In the genomic region with DNA sequence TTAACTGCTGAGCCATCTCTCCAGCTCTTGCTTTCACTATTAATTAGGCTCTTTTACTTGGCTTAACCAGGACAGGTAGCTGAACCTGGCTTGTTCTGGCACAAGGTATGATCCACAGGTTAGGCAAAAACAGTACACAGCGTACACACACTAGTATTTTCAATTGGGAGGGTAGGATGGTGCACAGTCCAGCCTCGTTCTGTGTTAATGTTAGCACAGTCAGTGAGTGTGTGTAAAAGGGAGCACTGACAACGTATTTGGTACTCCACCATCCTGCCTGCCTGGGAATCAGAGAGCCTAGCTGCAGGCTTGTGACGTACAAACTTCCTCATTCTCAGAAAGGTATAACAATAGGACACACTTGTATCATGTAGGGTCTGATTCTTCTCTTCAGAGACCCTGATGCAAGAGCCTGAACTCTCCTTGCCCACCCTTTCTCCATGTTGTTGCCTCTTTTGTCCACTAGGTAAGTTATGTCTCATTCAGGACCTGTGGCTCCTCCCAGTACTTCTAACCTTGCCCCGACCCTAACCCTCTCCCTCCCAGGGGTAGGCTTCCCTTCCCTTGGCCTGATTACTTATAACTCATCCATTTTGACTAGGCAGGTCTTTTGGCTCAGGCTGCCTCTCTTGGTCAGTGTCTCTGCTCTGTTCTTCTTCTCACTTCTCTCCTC, we compare ENCODE assay signal across 12 mouse cellular contexts. TPM values are rescaled to one million over a fixed set of nuclear protein-coding genes. Genes with fewer than 3 reads are reported as not detected.
DNase-seq lines count a peak whose midpoint lies in the region; ATAC-seq and TF ChIP-seq lines count a peak whose summit lies in the region.
"Had no signal": no experiment of that assay in that cellular context is flagged by ENCODE, and none has a peak within 500 bp of the region (broad histone marks: within the 10 kb centered on the region; RNA-seq: fewer than 3 reads in every experiment).

No protein-coding gene starts in this region.

- 0 out of 2 replicates have a peak, but pooled peaks cover 3% of the 10 kb centered on the region for H3K4me1 ChIP-seq in lung, postnatal 0 days (ENCODE audit: insufficient read depth, low read depth, low read length)
- no peaks in the 10 kb centered on the region for H3K4me1 ChIP-seq in liver, postnatal 0 days (ENCODE audit: insufficient read depth)
- H3K4me1 ChIP-seq: embryonic facial prominence, embryonic 12.5 days had no signal

- no peaks in the 10 kb centered on the region for H3K27me3 ChIP-seq in lung, postnatal 0 days (replicated peaks; ENCODE audit: insufficient read depth, low read length)
- no peaks in the 10 kb centered on the region for H3K27me3 ChIP-seq in liver, postnatal 0 days (ENCODE audit: insufficient read depth, low read length)
- H3K27me3 ChIP-seq in splenic B cell, adult 2 months (ENCODE audit: control insufficient read depth, insufficient read depth, low read length, poor library complexity, severe bottlenecking), result no peaks in the 10 kb centered on the region
- H3K27me3 ChIP-seq: embryonic facial prominence, embryonic 12.5 days had no signal

- H3K9ac ChIP-seq in lung, postnatal 0 days (replicated peaks; ENCODE audit: low read depth), result no peak overlapping the region
- H3K9ac ChIP-seq in liver, postnatal 0 days (replicated peaks), result no peak overlapping the region
- H3K9ac ChIP-seq: embryonic facial prominence, embryonic 12.5 days had no signal

- 0 out of 2 replicates have a peak, but pooled peaks have one; percentile 28 for ATAC-seq in lung, postnatal 0 days
- peak; percentile 43 for ATAC-seq in liver, postnatal 0 days
- ATAC-seq in cerebellum, adult (ENCODE audit: insufficient number of reproducible peaks, low FRiP score, low TSS enrichment), result no peak

- H3K4me2 ChIP-seq in lung, postnatal 0 days (replicated peaks; ENCODE audit: low read depth, low read length), result no peak overlapping the region
- H3K4me2 ChIP-seq in liver, postnatal 0 days (ENCODE audit: low read depth, low read length), result no peak overlapping the region
- H3K4me2 ChIP-seq: embryonic facial prominence, embryonic 12.5 days had no signal

- WGBS in lung, postnatal 0 days, result 58% methylated on average over 5 of the region's 5 CpGs
- 56% methylated on average over 5 of the region's 5 CpGs for WGBS in liver, postnatal 0 days (ENCODE audit: insufficient replicate concordance)

- H3K27ac ChIP-seq in lung, postnatal 0 days (ENCODE audit: low read length), result no peak overlapping the region
- H3K27ac ChIP-seq in liver, postnatal 0 days (ENCODE audit: low read depth), result no peak overlapping the region
- H3K27ac ChIP-seq: embryonic facial prominence, embryonic 12.5 days; left cerebral cortex, adult 2 months had no signal

- H3K36me3 ChIP-seq in lung, postnatal 0 days (ENCODE audit: insufficient read depth, low read length), result no peaks in the 10 kb centered on the region
- H3K36me3 ChIP-seq in liver, postnatal 0 days (replicated peaks; ENCODE audit: insufficient read depth, low read length), result peaks cover 18% of the 10 kb centered on the region
- peaks cover 14% of the 10 kb centered on the region for H3K36me3 ChIP-seq in splenic B cell, adult 2 months (ENCODE audit: control insufficient read depth, insufficient read depth, low read length, poor library complexity, severe bottlenecking)

- no peaks in the 10 kb centered on the region for H3K9me3 ChIP-seq in lung, postnatal 0 days (ENCODE audit: low read length)
- no peaks in the 10 kb centered on the region for H3K9me3 ChIP-seq in liver, postnatal 0 days (ENCODE audit: low read length)
- H3K9me3 ChIP-seq: embryonic facial prominence, embryonic 12.5 days had no signal

- TF ChIP-seq CTCF in lung, postnatal 0 days (IDR thresholded peaks at IDR 0.05), result no peak; the same call in 1 of the 2 replicates
- no peak for TF ChIP-seq CTCF in liver, postnatal 0 days (IDR thresholded peaks at IDR 0.05; ENCODE audit: low read depth)

- DNase-seq in lung, postnatal 0 days (ENCODE audit: low spot score), result no peak
- no peak for DNase-seq in lung, adult 18-20 months
- DNase-seq in embryo, embryonic 11 days, result peak; percentile 37
- DNase-seq in liver, postnatal 0 days, result no peak
- DNase-seq in splenic B cell, adult 2 months (ENCODE audit: low read depth, low spot score), result peak; percentile 12
- DNase-seq in cerebellum, adult 9-10 months, result no peak
- DNase-seq in adrenal gland, postnatal 4 days (ENCODE audit: low spot score in 2 of 2), result no peak
- DNase-seq: right cerebral cortex, postnatal 25 days; thymus, postnatal 36 days had no signal

- no peak for TF ChIP-seq EP300 in lung, postnatal 0 days (IDR thresholded peaks at IDR 0.05)
- no peak for TF ChIP-seq EP300 in liver, postnatal 0 days (IDR thresholded peaks at IDR 0.05; ENCODE audit: low read depth)

- no peak overlapping the region for H3K4me3 ChIP-seq in lung, postnatal 0 days (ENCODE audit: low read depth, low read length)
- H3K4me3 ChIP-seq in liver, postnatal 0 days (ENCODE audit: low read depth, low read length), result no peak overlapping the region
- H3K4me3 ChIP-seq: embryonic facial prominence, embryonic 12.5 days; left cerebral cortex, adult 2 months had no signal

RNA-seq across cellular contexts. Expression of gene Sinhcaf, which starts 48.2 kb away (rescaled TPM):
- 46.3 and 47.8 TPM in 2 replicates for polyA plus RNA-seq in lung, postnatal 0 days (2015; fragmentation: Nextera tagmentation; extraction: Ambion mirVana)
- polyA plus RNA-seq in liver, postnatal 0 days (2015; fragmentation: Nextera tagmentation; extraction: Ambion mirVana), result 8.3 and 9.4 TPM in 2 replicates
- 10 to 100 TPM; 63.4 to 80.4 TPM for total RNA-seq in adrenal gland, postnatal 4 days (2021)

Comparison
In these comparisons a context has a peak if more than half of its experiments do, and no peak if none do; other contexts are left out.
1. DNase-seq: peak in embryo, embryonic 11 days (single experiment) and splenic B cell, adult 2 months (single experiment); none in lung, postnatal 0 days (single experiment), lung, adult 18-20 months (0 of 2), liver, postnatal 0 days (single experiment), cerebellum, adult 9-10 months (single experiment) and adrenal gland, postnatal 4 days (0 of 2).